Mouse (Mus musculus): ENCODE results near the gene Dcaf8.

- TF ChIP-seq CTCF (conservative IDR thresholded peaks at IDR 0.05; ENCODE audit: low read length) (no peak), NANOG (IDR thresholded peaks at IDR 0.05; ENCODE audit: borderline replicate concordance, low read length) (no peak), POU5F1 (IDR thresholded peaks at IDR 0.05; ENCODE audit: borderline replicate concordance, low read length) (no peak)
Observed at GRCm38 (mm10) chr1:172191578-172191977, 43.7 kb downstream of the Dcaf8 start.

Measured in E14TG2a.4 (cell line).